Mouse (Mus musculus) lung, embryonic 14.5 days (tissue): ENCODE results near the gene Olfr850. TPM values are rescaled to one million over a fixed set of nuclear protein-coding genes. Genes with fewer than 3 reads are reported as not detected.

Experiments
- ATAC-seq: fragments of 200-750 bp; cut with Nextera tagmentation; 2 replicates; pipeline ENCODE4 v1.8.0; 2017; ENCODE audit warnings: mild to moderate bottlenecking, moderate TSS enrichment, moderate library complexity; ENCODE audit not compliant: insufficient read depth
- DNase-seq: peaks from one replicate; pipeline ENCODE4 v3.0.0-alpha.2; 2015
- H3K27ac ChIP-seq: fragments of 300-500 bp; sonication (generic); 2 replicates; pipeline ENCODE4 v1.5.1; 2014; ENCODE audit warnings: low read depth, mild to moderate bottlenecking, moderate library complexity
- H3K27me3 ChIP-seq: fragments of 300-500 bp; sonication (generic); 2 replicates; pipeline ENCODE4 v1.6.1; 2014; ENCODE audit warnings: low read length, control low read depth; ENCODE audit not compliant: insufficient read depth
- H3K36me3 ChIP-seq: fragments of 300-500 bp; sonication (generic); 2 replicates; pipeline ENCODE4 v1.6.1; 2014; ENCODE audit warnings: control low read depth; ENCODE audit not compliant: insufficient read depth
- H3K4me1 ChIP-seq: fragments of 300-500 bp; sonication (generic); 2 replicates; pipeline ENCODE4 v1.6.1; 2014; ENCODE audit warnings: antibody characterized with exemption, control low read depth; ENCODE audit not compliant: insufficient read depth
- H3K4me2 ChIP-seq: fragments of 300-500 bp; sonication (generic); 2 replicates; pipeline ENCODE4 v1.6.1; 2014; ENCODE audit warnings: mild to moderate bottlenecking
- H3K4me3 ChIP-seq: fragments of 300-500 bp; sonication (generic); 2 replicates; pipeline ENCODE4 v1.5.1; 2014; ENCODE audit warnings: low read depth, low read length
- H3K9ac ChIP-seq: fragments of 300-500 bp; sonication (generic); 2 replicates; pipeline ENCODE4 v1.6.1; 2014
- H3K9me3 ChIP-seq: fragments of 300-500 bp; sonication (generic); 2 replicates; pipeline ENCODE4 v1.6.1; 2016; ENCODE audit warnings: low read depth, low read length, control low read depth
- CTCF ChIP-seq: IDR thresholded peaks from 2 replicates; pipeline ENCODE4 v1.5.1; 2016; ENCODE audit warnings: antibody characterized with exemption, low read depth
- WGBS: fragments of 180-500 bp; shearing (Covaris S2); extraction: QIAGEN DNeasy Blood & Tissue Kit; methylation state at CpG from one replicate; pipeline ENCODE4 v1.1.7; 2014; 5-methylcytosine and 5-hydroxymethylcytosine counted together
- polyA plus RNA-seq: library from polyadenylated mRNA; unstranded; fragments of >200 nt; fragmentation: Nextera tagmentation; extraction: Ambion mirVana; gene quantifications from 2 replicates; pipeline ENCODE4 v1.2.1, GENCODE M21; 2014

Olfr850 gene
- not detected in 2 replicates for polyA plus RNA-seq

GRCm38 (mm10) chr9:19478148-19478547 is at the start of gene Olfr850:
Gene Olfr850, minus strand, starts transcription at chr9:19478248.
- no peaks in the 10 kb centered on the region for H3K36me3 ChIP-seq
- no peaks in the 10 kb centered on the region for H3K27me3 ChIP-seq
- no peak for DNase-seq
- no peaks in the 10 kb centered on the region for H3K9me3 ChIP-seq
- H3K4me1 ChIP-seq: no peaks in the 10 kb centered on the region
- no peak for ATAC-seq
- H3K9ac ChIP-seq: no peak within 1 kb of the TSS
- no peak within 1 kb of the TSS for H3K4me2 ChIP-seq
- no peak within 1 kb of the TSS for H3K27ac ChIP-seq
- H3K4me3 ChIP-seq: no peak within 1 kb of the TSS
- TF ChIP-seq CTCF: no peak

GRCm38 (mm10) chr9:19492995-19493394 is 14.9 kb upstream of the Olfr850 start, which contains the start of gene Olfr851:
Gene Olfr851, plus strand, starts transcription at chr9:19493295.
- H3K36me3 ChIP-seq: no peaks in the 10 kb centered on the region
- no peak within 1 kb of the TSS for H3K9ac ChIP-seq
- ATAC-seq: no peak
- no peak within 1 kb of the TSS for H3K4me2 ChIP-seq
- H3K4me1 ChIP-seq: no peaks in the 10 kb centered on the region
- DNase-seq: no peak
- no peak for TF ChIP-seq CTCF
- no peaks in the 10 kb centered on the region; the same call in 1 of the 2 replicates for H3K9me3 ChIP-seq
- H3K4me3 ChIP-seq: no peak within 1 kb of the TSS
- H3K27ac ChIP-seq: no peak within 1 kb of the TSS
- H3K27me3 ChIP-seq: no peaks in the 10 kb centered on the region

DNA sequence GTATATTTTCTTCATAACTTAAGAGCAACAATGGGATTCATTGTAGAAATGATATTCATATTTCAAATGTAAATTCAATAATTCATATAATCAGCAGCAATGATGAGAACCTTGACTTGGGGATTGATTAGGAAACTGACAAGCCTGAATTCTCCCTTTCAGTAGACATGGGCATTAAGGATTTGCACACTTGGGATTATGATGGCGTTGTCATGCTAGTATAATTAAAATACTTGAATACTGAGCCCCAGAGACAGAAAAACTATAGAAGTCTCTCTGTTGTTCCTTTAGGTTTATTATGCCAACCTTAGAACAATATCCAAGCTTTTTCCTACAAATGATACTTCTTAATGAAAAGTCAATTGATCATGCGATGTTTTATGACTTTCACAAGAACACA is 38.1 kb downstream of the Olfr850 start, which contains the start of gene Olfr849:
Gene Olfr849 (plus strand): TSS at position 301 of the 400 bp plus-strand sequence.
- DNase-seq (no peak), ATAC-seq (no peak)
- Histone ChIP-seq H3K36me3 (no peaks in the 10 kb centered on the region), H3K4me3 (no peak within 1 kb of the TSS), H3K27ac (no peak within 1 kb of the TSS), H3K4me2 (no peak within 1 kb of the TSS), H3K9me3 (peaks cover 3% of the 10 kb centered on the region; the same call in 1 of the 2 replicates), H3K9ac (no peak within 1 kb of the TSS), H3K4me1 (no peaks in the 10 kb centered on the region), H3K27me3 (no peaks in the 10 kb centered on the region)
- 72% methylated on average over 2 of the region's 2 CpGs for WGBS
- no peak for TF ChIP-seq CTCF

Other genes starting within 250 kb of the Olfr850 start
- gene Olfr843, start 226.3 kb downstream of the Olfr850 start, polyA plus RNA-seq: not detected in 2 replicates
- gene Olfr844, start 161.9 kb downstream of the Olfr850 start, polyA plus RNA-seq: not detected in 2 replicates
- not detected in 2 replicates for gene Olfr845, start 141.8 kb downstream of the Olfr850 start, polyA plus RNA-seq
- gene Olfr846, start 114.2 kb downstream of the Olfr850 start, polyA plus RNA-seq: not detected in 2 replicates
- gene Olfr847, start 99.6 kb downstream of the Olfr850 start, polyA plus RNA-seq: not detected in 2 replicates
- not detected in 2 replicates for gene Olfr849, start 38.0 kb downstream of the Olfr850 start, polyA plus RNA-seq
- not detected in 2 replicates for gene Olfr851, start 15.0 kb upstream of the Olfr850 start, polyA plus RNA-seq
- gene Olfr853, start 62.8 kb upstream of the Olfr850 start, polyA plus RNA-seq: not detected in 2 replicates
- not detected in 2 replicates for gene Olfr854, start 89.1 kb upstream of the Olfr850 start, polyA plus RNA-seq
- gene Olfr855, start 104.4 kb upstream of the Olfr850 start, polyA plus RNA-seq: not detected in 2 replicates
- gene Zfp317, start 143.9 kb upstream of the Olfr850 start, polyA plus RNA-seq: 31.5 and 33.3 TPM in 2 replicates
- gene Olfr857, start 231.2 kb upstream of the Olfr850 start, polyA plus RNA-seq: not detected in 2 replicates